Mouse (Mus musculus): ENCODE results near the gene Fam20a.

Fam20a gene

GRCm38 (mm10) chr11:109654581-109654980, 67.5 kb downstream of the Fam20a start:
- no peak for DNase-seq (ENCODE audit: low spot score in 2 of 2)

GRCm38 (mm10) chr11:109653201-109653600, 68.9 kb downstream of the Fam20a start:
- DNase-seq (ENCODE audit: low spot score in 2 of 2): no peak

- no peak for DNase-seq (ENCODE audit: low spot score in 2 of 2)
Measured at GRCm38 (mm10) chr11:109652505-109652904, 69.6 kb downstream of the Fam20a start.

GRCm38 (mm10) chr11:109651566-109652024, 70.5 kb downstream of the Fam20a start:
- peak in 1 of 2 experiments; percentile 15 for DNase-seq (ENCODE audit: low spot score in 2 of 2)

GRCm38 (mm10) chr11:109650788-109651565, 71.1 kb downstream of the Fam20a start:
- DNase-seq (ENCODE audit: low spot score in 2 of 2): peak; percentile 88 to 91

- peak; percentile 57 to 58 for DNase-seq (ENCODE audit: low spot score in 2 of 2)
Measured at GRCm38 (mm10) chr11:109649975-109650701, 71.9 kb downstream of the Fam20a start.

- no peak for DNase-seq (ENCODE audit: low spot score in 2 of 2)
Measured at GRCm38 (mm10) chr11:109649206-109649605, 72.9 kb downstream of the Fam20a start, which contains the start of gene Prkar1a. Gene Prkar1a (plus strand): TSS chr11:109649405.

GRCm38 (mm10) chr11:109648510-109648909, 73.6 kb downstream of the Fam20a start:
- DNase-seq (ENCODE audit: low spot score in 2 of 2): no peak

GRCm38 (mm10) chr11:109641498-109642222, 80.4 kb downstream of the Fam20a start:
- DNase-seq (ENCODE audit: low spot score in 2 of 2): peak in 1 of 2 experiments; percentile 11

GRCm38 (mm10) chr11:109635871-109636395, 86.1 kb downstream of the Fam20a start:
- DNase-seq (ENCODE audit: low spot score in 2 of 2): no peak

- no peak for DNase-seq (ENCODE audit: low spot score in 2 of 2)
Measured at GRCm38 (mm10) chr11:109634928-109635327, 87.2 kb downstream of the Fam20a start.

GRCm38 (mm10) chr11:109629021-109629521, 93.0 kb downstream of the Fam20a start:
- no peak for DNase-seq (ENCODE audit: low spot score in 2 of 2)

- no peak for DNase-seq (ENCODE audit: low spot score in 2 of 2)
Measured at GRCm38 (mm10) chr11:109628099-109628498, 94.0 kb downstream of the Fam20a start.

- DNase-seq (ENCODE audit: low spot score in 2 of 2): no peak
Measured at GRCm38 (mm10) chr11:109627648-109628047, 94.4 kb downstream of the Fam20a start.

- no peak for DNase-seq (ENCODE audit: low spot score in 2 of 2)
Measured at GRCm38 (mm10) chr11:109623238-109623637, 98.8 kb downstream of the Fam20a start.

- no peak for DNase-seq (ENCODE audit: low spot score in 2 of 2)
Measured at GRCm38 (mm10) chr11:109622518-109623037, 99.5 kb downstream of the Fam20a start.

- no peak for DNase-seq (ENCODE audit: low spot score in 2 of 2)
Measured at GRCm38 (mm10) chr11:109621183-109621582, 100.9 kb downstream of the Fam20a start.

- no peak for DNase-seq (ENCODE audit: low spot score in 2 of 2)
Measured at GRCm38 (mm10) chr11:109620356-109620755, 101.7 kb downstream of the Fam20a start.
